Mouse (Mus musculus): Measurements from ENCODE around the gene Urad. TPM values are rescaled to one million over a fixed set of nuclear protein-coding genes. Genes with fewer than 3 reads are reported as not detected.

The Urad gene
- polyA plus RNA-seq, 2 experiments from 2014 or later = not detected

- no peak for ATAC-seq
These were observed 22.8 kb downstream of the Urad start for GRCm38 (mm10) chr5:147299255-147300000.

DNA sequence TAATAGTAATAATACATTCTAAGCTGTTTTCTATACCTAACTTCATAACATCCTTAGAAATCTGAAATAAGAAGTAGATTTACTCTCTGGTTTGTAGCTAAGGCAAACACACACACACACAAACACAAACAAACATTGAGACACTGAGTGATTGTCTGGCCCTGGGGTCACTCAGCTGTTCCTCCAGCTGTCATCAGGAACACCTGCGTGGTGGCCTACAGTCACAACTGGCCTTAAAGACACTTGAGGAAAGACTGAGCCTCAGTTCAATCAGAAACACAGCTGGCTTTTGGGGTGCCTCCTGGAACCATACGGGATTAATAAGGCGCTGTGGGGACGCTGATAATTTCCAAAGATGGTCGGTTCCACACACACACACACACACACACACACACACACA, 25.0 kb downstream of the Urad start:
- no peak for ATAC-seq

- no peak for ATAC-seq
These were observed 28.1 kb downstream of the Urad start for GRCm38 (mm10) chr5:147294121-147294520.

DNA sequence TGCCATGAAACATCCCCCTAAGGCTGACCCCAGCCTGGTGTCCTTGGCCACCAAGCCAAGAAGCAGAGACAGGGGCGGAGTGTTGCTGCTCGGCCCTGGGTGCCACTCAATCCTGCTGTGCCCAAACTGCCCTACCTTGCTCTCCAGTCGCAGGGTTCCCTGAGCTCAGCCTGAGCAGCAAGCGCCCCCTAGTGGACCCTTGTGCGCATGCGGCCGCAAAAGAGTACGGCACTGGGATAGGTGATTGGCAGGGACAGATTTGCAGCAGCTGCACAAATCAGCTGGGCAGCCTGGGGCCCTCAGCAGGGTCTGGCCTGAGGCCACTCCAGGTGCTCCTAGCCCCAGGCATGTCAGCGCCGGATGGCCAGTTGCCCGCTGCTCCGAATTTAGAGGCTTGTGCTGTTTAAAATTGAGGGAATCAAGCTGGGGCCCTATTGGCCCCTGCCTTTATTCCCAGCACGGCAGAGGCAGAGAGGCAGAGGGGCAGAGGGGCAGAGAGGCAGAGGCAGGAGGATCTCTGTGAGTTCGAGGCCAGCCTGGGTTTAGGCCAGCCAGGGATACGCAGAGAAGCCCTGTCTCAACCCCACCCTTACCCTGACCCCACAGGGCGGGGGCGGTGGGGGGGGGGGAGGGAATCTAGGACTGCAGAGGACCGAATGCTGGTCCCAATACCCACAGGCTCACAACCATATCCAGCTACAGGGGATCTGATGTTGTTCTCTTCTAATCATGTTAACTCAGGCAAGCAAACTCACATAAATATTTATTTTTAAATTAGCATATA, 28.9 kb downstream of the Urad start:
- ATAC-seq = peak; percentile 32

DNA sequence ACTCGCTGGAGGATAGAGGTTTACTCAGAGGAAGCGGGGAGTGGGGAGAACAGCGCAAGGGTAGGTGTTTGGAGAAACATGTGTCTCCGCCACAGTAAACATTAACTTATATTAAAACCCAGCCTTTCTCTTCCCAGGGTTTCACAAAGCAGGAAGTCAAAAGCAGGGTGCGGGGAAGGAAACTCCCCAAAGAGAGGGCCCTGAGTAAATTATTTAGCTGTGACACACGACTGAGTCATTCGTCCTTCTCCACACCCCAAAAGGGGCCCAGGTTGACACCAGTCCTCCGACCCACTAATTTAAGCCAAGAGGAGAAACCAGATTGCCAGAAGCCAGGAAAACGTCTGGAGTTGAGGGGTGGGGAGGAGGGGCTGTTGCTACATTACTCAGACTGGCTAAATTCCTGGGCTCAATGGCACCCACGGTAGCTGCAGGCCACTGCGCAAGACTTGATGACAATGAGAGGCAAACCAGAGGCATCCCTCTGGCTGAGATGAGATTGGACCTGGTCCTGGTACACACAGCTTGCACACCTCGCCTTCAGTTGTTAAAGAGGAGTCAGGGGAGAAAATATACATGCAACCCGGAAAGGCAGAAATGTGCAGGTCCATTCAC, 29.6 kb downstream of the Urad start:
- ATAC-seq = no peak

DNA sequence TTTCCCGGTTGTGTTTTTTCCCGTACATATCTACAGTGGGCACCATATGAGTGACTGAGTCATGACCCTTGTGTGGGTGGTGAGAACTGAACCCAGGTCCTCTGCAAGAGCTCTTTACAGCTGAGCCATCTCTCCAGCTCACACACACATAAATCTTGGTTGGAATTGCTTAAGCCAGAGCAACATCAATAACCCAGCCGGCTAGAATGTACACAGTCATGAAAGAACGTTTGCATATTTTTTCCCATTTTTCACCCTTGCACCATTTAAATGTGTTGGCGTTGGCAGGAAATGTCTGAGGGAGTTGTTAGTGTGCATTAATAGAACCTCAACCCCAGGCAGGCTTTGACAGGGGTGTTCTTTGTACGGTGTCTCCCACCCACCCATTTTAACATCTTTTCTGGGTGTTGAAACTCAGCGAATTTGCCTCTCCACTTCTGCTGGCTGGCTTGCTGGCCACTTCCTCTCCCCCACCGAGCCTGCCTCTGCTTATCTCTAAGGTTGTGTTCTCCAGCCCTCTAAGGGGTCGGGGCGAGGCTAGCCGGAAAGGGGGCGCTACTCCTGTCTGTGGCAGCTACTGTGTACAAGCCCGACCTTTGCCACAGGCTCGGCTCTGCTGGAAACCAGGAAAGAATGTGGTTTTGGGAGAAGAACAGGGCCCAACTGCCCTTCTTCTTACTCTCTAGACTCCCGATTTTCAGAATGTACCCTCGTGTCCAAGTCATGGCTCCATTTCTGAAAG, 30.3 kb downstream of the Urad start:
- no peak for ATAC-seq

- no peak for ATAC-seq
These were observed 37.9 kb downstream of the Urad start for GRCm38 (mm10) chr5:147284365-147284764.

DNA sequence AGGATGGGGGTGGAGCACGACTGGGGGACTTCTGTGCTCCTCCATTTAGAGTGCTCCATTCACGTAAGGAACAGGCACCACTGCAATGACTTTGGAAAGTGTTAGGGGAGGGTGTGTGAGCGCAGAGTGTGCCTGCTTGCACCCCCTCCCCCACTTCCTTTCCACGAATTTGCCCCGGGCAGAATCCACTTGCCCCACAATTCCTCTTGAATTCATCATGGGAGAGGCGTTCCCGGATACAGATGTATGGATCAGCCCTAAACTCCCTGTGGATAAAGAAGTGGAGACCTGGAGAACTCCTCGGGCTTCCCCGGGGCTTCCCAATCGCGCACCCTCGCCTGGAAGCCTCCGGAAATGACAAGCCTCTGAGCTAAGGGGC, 44.7 kb downstream of the Urad start:
- ATAC-seq = no peak

GRCm38 (mm10) chr5:147276701-147277546, 45.3 kb downstream of the Urad start:
- ATAC-seq = no peak

GRCm38 (mm10) chr5:147275761-147276160, 46.5 kb downstream of the Urad start:
- no peak for ATAC-seq

DNA sequence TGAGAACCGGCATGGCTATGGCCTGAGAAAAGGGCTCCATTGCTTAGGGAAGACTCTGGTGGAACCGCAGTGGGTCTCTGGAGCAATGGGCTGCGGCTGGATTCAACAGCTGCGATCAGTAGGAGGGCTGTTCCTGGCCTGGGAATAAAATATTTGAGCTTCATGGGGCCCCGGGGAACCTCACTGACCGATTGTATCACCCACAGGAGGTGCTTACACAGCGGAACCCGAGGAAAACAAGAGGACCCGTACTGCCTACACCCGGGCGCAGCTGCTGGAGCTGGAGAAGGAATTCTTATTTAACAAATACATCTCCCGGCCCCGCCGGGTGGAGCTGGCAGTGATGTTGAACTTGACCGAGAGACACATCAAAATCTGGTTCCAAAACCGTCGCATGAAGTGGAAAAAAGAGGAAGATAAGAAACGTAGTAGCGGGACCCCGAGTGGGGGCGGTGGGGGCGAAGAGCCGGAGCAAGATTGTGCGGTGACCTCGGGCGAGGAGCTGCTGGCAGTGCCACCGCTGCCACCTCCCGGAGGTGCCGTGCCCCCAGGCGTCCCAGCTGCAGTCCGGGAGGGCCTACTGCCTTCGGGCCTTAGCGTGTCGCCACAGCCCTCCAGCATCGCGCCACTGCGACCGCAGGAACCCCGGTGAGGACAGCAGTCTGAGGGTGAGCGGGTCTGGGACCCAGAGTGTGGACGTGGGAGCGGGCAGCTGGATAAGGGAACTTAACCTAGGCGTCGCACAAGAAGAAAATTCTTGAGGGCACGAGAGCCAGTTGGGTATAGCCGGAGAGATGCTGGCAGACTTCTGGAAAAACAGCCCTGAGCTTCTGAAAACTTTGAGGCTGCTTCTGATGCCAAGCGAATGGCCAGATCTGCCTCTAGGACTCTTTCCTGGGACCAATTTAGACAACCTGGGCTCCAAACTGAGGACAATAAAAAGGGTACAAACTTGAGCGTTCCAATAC, 47.8 kb downstream of the Urad start:
- no peak for ATAC-seq

- ATAC-seq = no peak
These were observed 49.4 kb downstream of the Urad start for GRCm38 (mm10) chr5:147272808-147273345.

GRCm38 (mm10) chr5:147272046-147272807, 50.0 kb downstream of the Urad start:
- ATAC-seq = no peak

DNA sequence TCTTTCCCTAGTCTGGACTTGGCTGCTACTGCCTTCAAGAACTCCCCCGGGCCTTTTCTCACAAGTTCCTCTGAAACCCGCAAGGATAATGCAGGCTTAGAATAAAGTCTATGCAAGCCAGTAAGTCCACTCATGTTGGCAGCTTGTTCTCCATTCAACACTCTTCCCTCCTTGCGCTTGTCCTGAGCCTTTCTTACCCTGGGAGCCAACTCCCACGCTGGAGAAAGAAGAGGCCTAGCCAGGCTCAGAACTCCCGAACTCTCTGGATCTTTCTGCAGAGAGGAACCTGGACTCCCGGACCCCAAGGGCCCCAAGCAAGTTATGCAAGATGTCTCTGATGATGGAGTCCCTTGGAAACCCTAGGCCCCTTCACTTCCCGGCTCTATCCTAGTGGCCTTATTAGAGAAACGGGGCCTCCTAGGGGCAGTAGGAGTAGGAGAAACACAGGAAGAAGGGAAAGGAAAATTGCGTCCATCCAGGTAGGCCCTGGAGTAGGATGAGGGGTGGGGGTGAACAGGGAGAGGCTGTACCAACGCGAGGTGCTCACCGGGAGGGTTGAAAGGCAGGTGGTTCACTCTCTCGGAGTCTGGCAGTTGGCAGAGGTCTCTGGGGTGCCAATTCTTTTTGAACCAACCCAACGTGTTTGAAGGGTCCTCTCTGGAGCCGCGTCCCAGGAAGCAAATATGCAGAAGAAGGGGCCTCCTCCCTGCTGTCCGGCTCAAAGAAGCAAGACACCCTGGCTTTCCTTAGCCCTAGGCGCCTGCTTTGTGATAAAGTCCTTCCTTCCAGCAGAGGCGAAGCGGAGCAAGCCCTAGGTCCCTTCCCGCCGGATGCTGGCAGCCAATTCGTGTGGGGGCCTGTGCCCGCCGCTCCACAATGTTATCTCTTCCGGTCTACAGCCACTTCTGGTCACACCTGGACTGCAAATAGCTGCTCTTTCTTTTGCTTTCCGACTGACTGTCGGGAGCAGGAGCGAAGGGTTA, 51.3 kb downstream of the Urad start:
- ATAC-seq = no peak

DNA sequence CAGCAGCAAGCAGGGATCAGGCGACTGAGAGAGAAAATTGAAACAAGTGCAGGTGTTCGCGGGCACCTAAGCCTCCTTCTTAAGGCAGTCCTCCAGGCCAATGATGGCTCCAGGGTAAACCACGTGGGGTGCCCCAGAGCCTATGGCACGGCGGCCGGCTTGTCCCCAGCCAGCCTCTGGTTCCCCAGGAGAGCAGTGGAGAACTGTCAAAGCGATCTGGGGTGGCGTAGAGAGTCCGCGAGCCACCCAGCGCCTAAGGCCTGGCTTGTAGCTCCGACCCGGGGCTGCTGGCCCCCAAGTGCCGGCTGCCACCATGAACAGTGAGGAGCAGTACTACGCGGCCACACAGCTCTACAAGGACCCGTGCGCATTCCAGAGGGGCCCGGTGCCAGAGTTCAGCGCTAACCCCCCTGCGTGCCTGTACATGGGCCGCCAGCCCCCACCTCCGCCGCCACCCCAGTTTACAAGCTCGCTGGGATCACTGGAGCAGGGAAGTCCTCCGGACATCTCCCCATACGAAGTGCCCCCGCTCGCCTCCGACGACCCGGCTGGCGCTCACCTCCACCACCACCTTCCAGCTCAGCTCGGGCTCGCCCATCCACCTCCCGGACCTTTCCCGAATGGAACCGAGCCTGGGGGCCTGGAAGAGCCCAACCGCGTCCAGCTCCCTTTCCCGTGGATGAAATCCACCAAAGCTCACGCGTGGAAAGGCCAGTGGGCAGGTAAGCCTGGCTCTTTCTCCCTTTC, 52.1 kb downstream of the Urad start, which contains the start of gene Pdx1:
Gene Pdx1, plus strand, starts transcription at position 34 of the 747 bp plus-strand sequence.
- no peak for ATAC-seq

DNA sequence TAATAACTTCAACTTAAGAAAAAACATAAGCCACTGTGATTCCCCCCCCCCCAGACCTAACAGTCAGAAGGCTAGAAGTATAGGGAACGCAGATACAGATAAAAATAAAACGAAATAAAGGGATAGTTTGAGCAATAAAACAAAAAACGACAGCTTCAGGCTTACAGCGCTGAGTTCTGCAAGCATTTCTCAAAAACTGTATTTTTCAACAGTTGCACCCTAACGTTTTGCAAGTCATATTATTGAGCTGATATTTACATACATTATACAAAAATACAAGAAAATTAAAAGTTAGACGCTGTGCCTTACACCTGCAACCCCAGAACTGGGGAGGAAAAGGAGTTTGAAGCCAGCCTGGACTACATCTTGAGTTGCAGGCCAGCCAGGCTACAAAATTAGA, 52.9 kb downstream of the Urad start:
- ATAC-seq = no peak

GRCm38 (mm10) chr5:147268728-147269127, 53.5 kb downstream of the Urad start:
- no peak for ATAC-seq

- ATAC-seq = no peak
These were observed 54.8 kb downstream of the Urad start for GRCm38 (mm10) chr5:147267434-147267833.

Measured in CD4-positive, CD25-positive, alpha-beta regulatory T cell, adult 4 months (primary cell).